Mouse (Mus musculus): Measurements from ENCODE around the gene Foxk1. TPM values are rescaled to one million over a fixed set of nuclear protein-coding genes. Genes with fewer than 3 reads are reported as not detected.

Gene Foxk1
- total RNA-seq, 1 experiment from 2014 or later = 11.7 TPM

GRCm38 (mm10) chr5:142505695-142506423, 104.6 kb downstream of the Foxk1 start:
- no peak for ATAC-seq (replicated peaks; ENCODE audit: low read depth, poor library complexity, severe bottlenecking)

DNA sequence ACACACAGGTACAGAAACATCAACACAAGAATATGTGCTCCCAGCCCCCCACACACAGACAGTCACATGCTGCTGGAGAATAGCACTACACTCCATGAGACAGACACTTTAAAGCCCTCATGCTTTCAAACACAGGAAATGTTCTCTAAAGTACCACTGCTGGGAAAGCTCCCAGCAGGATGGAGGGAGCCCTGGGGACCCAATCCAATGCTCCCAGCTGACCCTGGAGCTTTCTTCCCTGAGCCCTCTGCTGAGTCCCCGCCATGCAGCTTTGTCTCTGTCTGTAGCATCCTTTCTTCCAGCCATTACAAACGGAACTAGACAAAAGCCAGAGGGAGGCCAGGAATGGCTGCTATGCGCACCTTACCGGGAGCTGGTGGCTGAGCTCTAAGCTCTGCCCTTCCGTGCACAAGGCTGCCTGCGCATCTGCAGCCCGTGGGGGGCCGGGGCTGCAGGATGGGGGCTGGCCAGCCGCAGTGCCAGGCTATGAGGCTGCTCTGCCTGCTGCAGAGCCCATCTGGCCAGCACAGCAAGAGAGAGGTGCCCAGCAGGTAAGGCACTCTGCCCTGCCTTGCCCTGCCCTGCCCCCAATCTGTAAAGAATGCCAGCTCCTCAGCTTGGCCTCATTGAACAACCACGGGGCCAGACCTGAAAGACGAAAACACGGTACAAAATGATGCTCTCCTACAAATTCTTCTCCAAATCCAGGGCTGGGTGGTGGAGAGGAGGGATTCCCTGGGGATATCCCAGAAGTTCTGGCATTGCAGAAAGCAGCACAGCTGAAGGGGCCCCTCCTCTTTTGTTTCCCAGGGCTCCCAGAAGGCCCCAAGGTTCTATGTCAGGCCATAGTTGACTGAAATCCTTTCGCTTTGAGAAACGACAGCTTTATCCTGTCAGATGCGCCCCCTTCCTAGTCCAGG, 108.1 kb downstream of the Foxk1 start:
- no peak for ATAC-seq (replicated peaks; ENCODE audit: low read depth, poor library complexity, severe bottlenecking)

DNA sequence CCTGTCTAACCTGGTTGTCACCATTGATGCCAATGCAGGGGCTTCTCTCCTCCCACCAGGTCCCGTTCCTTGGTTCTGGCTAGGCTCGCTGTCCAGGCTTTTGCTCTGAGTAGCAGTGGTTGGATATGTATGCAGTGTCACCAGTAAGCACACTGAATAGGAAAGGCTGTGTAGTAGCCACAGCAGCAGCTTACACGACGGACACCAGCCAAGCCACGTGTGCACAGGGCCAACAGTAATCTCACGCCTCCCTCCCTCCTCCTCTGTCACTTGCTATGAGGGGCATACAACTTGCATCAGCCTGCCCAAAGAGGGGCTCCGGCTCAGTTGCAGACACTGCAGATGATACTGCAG, 108.7 kb downstream of the Foxk1 start:
- no peak for ATAC-seq (replicated peaks; ENCODE audit: low read depth, poor library complexity, severe bottlenecking)

Other genes with a start within 250 kb of the Foxk1 start
- 7.0 and 11.9 TPM in 2 replicates for gene Ap5z1, start 62.4 kb downstream of the Foxk1 start, total RNA-seq (2017)
- gene Papolb, start 128.6 kb downstream of the Foxk1 start, total RNA-seq (2017) = not detected in 2 replicates
- not detected in 2 replicates for gene Radil, start 149.6 kb downstream of the Foxk1 start, total RNA-seq (2017)
- not detected in 2 replicates for gene Mmd2, start 207.3 kb downstream of the Foxk1 start, total RNA-seq (2017)
- 31.8 and 35.4 TPM in 2 replicates for gene Wipi2, start 226.2 kb downstream of the Foxk1 start, total RNA-seq (2017)